Mouse (Mus musculus): ENCODE measurements around the gene Sept9.
"Not testable (repeated sequence)": the region's sequence is repeated elsewhere in the genome, so short reads cannot be mapped to it uniquely, and the experiment has no call there.

The Sept9 gene

DNA sequence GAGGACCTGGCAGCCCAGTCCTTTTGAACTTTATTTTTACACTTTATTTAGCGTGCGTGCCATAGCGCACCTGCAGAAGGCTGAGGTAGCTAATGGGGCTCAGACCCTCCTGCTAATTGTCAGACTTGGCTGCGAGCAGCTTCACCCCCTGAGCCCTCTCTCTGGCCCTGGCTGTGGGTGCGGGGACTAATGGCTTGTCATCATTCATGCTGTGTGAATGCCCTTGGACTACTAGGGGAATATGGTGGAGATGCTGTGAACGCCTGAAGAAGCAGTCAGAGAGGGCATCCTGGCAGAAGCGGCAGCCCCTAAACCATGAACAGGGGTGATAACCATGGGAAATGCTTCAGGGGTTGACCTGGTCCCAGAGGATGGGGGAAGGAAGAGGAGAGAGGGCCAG is 114.0 kb downstream of the Sept9 start:
- DNase-seq (ENCODE audit: inconsistent ontology term) = no peak

DNA sequence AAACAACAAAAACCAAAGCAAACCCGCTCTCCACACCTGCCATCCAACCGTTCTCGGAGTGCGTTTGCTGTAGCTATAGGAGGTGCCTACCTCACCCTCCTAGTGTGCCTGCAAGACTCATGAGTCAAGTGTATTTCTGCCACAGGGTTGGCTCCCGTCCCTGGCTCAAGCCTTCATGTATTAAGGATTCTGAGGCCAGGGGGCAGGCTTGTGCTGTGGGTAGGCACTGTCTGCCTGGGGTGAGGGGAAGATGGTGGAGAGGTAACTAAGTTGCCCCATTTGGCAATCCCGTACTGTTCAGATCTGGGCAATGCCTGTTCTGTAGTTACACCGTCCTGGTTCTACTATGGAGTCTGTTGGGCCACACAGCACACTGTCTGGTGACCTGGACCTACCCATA is 114.6 kb downstream of the Sept9 start:
- peak; percentile 50 for DNase-seq (ENCODE audit: inconsistent ontology term)

DNA sequence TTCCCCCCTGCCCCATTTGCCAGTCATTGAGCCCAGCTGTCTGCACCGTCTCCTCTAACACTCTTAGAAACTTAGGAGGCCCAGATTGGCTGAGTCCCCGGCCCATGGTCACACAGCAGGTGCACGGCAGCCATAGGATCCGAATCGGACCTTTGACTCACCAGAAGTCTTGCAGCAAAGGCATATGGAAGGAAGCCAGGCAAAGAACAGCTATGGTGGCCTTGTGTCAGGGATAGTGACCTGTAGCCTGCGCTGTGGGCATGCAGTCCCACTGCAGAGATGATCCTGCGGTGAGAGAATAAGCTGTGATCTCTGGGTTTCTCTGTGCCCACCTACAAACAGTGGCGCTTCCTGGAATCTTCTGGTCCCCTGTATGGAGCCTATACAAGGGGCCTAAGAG is 115.1 kb downstream of the Sept9 start:
- no peak for DNase-seq (ENCODE audit: inconsistent ontology term)

DNA sequence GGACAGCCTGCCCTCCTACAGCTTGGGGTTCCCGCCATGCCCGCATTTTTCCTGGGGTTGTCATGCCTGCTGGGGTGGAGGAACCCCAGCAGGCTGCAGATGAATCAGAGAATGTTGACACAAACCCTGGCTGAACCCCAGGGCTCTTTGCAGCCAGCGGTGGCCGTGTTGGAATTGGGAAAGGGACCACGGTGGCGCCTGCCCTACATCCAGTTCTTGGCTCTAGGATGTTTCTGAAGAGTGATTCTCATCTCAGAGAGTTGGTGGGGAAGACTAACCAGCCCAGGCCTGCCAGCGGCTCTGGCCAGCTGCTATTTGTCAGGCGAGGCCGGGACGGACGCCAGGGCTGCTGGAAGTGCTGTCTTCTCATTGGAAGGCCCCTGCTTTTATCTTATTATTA is 115.8 kb downstream of the Sept9 start:
- DNase-seq (ENCODE audit: inconsistent ontology term) = peak; percentile 94

DNA sequence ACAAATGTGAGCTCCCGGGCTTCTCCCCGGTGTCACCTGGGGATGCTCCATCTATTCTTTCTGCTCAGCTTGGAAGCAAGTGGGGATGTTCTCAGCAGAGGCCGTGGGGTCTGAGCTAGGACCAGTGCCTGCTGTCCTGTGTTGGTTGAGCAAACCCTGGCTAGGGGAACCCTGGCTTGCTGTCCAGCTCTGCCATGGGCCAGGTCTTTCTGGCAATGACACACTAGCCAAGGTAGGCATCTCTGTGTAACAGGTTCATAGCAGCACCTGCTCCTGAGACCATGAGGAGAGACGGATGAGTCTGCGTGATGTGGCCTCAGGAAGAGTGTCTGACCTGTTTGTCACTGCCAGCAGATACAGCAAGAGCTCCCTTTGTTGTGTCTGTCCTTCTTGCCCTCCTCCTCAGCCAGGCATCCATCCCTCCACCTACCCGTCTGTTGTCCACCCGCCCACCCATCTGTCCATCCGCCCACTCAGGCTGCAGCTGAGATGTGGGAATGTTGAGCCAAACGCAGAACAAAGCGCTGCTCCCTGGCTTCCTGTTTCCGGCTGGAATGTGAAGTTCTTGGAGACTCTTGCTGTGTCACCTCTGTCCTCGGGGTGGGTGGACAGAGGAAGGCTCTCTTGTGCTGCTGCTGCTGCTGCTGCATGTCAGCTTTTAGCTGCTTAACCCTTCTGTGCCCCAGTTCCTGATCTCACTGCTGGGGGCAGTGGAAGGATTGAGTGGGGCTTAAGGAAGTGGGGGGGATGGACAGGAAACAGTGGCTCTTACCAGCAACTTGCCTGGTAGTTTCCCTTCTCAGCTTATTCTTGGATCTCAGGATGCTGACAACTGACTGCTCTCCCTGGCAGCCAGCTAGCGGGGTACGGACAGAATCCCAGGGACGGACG is 117.2 kb downstream of the Sept9 start:
- DNase-seq (ENCODE audit: inconsistent ontology term) = peak; percentile 84

DNA sequence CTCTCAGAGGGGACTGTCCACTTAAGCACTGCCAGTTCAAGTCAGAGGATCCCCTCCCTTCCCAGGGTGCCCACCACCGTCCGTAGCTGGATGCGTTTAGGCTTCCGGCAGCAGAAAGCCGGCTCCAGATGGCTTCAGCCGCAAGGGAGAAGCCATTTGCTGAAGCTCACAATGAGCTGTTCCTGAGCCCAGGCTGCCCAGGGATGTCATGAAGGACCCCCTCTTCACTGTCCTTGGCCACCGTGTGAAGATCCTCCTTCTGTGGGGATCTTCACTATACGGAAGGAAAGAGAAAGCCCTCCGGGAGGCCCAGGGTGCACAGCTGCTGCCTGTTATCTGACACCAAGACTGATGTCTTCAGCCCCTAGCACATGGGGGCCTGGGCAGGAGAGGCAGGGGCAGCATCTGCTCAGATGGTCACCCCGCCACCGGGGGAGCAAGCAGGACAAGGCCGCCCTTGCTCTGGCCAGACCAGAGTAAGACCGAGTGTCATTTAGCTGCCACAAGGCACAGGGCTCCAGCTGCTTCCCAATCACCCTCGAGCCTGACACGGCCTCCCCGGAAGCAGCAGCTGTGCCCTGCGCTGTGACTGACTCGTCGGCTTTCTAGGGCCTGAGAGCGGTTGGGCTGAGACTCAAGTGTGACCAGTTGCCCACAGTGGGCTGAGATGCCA is 118.1 kb downstream of the Sept9 start:
- peak; percentile 47 for DNase-seq (ENCODE audit: inconsistent ontology term)

DNA sequence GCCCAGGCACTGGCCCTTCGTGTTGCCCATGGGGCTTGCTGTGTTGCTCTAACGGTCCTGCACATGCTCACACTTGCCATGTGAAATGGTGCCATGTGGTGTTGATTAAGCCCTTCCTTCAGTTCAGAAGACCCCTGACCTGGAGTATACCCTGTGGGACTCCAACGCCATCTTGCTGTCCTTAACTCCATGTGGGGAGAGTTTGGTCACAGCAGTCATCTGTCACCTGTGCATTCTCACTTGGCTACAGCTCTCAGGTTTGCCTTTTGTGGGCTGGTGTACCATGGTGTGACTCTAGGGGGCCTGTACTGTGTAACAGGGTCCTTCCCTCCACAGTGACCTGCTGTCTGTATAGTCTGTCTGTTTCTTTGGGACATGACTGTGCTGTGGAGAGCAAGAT is 118.7 kb downstream of the Sept9 start:
- no peak for DNase-seq (ENCODE audit: inconsistent ontology term)

DNA sequence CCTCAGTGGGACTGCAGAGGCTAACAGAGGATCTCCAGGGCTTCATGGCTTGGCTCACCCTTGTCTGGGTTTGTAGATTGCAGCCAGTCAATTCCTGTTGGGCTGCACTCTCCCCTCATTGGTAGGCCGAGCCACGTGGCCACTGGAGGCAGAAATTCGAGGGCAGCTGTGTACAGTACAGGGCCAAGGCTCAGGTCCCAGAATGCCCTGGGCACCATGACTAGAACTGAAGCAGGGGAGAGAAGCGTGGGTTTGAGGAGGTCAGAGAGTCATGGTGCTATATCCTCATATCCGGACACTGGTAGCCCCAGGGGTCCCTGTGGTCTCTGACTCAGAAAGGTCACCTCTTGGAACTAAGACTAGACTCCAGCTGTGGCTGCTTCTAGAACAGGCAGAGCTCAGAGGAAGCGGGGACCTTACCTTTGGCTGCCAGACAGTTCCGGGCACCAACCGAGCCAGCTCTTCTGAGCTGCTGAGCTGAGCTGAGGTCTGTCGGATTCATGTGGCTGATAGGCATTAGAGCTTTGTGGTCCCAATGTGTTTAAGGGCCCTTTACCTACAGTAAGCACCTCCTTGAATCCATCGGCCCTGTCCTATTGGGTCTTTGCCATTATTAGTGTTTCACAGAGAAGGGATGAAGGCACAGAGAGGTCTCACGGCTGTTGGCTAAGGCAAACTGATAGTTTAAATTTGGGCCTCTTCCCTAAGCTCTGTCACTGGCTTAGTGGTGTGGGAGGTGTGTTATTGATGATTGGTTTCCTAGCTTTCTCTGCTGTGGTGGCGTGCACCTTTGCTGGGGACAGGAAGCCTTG is 119.5 kb downstream of the Sept9 start:
- peak; percentile 62 for DNase-seq (ENCODE audit: inconsistent ontology term)

DNA sequence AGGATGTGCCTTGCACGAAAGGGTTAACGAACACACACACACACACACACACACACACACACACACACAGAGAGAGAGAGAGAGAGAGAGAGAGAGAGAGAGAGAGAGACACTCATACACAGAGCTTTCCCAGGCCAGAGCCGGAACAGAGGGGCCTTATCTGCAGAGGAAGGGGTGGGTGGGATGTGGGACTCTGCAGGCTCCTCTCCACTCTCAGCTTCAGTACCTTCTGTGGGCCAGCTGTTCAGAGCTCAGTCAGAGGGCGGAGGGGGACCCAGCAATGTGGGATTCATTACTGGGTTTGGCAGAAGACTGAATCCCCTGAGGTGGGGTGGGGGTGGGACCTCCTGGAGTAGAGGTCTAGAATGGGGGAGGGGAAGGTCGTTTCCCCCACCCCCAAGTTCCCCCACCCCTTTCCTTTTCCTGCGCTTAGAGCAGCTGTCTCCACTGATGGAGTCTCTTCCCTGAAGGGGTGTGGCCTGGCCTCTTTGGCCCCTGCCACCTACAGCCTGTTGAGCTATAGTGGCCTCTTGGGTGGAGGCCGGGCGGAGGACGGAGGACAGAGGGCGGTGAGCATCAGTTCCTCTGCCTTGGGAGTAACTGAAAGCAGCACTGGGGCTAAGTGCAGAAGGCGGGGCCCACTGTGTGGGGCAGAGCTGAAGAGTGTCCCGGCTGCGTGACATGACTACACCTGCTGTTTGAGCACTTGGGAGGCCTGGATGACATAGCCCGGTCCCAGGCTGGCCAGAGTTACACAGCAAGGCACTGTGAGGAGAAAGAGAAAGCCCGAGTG is 120.3 kb downstream of the Sept9 start:
- no peak for DNase-seq (ENCODE audit: inconsistent ontology term)

DNA sequence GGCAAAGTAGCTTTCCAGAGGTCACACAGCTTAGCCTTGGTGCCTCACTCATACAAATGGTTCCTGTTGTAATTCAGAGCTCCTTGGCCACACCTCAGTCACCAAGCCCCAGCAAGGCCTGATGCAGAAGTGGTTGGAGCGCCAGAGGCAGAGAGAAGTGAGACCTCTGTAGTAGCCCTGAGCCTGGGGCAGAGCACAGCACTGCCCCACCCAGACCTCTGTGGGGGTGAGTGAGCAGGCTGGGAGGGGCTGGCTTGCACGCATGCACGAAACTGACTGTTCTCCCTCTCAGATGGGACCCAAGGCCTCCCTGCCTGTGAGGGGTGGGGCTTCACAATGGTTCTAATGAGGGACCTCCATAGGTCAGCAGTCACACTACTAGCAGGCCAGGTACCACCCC is 121.0 kb downstream of the Sept9 start:
- no peak for DNase-seq (ENCODE audit: inconsistent ontology term)

DNA sequence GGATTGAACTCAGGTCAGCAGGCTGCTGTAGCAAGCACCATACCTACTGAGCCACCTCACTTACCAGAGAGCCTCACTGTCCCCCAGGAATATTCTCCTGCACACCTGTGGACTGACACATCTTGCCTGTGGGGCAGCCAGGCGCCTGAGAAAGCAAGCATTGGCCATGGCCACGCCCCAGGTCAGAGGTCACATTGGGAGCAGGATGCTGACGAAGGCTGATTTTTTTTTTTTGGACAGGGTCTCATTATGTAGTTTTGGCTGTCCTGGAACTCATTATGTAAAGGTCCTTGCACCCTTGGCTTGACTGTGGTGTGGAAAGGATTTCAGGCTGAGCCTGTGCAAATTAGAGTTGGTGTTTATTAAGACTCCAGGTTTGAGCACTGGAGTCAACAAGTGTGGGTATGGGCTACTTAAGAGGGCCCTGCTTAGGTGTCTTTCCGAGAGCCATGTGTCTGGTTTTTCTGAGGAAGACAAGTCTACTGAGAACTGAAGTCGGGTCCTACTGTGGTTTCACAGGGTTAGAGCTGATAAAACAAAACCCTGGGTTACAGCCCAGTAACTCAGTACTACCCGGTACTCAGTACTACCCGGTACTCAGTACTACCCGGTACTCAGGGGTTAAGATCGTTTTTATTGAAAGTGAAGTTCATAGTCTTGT is 122.0 kb downstream of the Sept9 start:
- DNase-seq (ENCODE audit: inconsistent ontology term) = no peak

DNA sequence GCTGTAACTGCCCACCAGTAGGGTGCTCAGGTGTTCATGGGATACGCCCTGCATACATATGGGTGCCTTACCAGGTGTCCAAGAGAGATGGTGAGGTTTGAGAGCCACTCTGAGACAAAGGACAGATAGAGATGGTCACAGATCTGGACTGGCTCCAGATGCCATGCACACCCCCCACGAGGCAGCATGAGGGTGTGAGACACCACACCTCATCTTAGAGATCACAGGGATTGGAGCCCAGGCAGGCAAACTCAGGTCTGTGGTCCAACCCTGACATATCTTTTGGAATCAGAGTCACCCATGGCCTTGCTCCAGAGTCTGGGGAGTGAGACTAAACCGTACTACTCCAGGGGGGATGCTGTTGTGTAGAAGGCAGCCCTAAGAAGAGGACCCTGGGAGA is 122.8 kb downstream of the Sept9 start:
- no peak for DNase-seq (ENCODE audit: inconsistent ontology term)

DNA sequence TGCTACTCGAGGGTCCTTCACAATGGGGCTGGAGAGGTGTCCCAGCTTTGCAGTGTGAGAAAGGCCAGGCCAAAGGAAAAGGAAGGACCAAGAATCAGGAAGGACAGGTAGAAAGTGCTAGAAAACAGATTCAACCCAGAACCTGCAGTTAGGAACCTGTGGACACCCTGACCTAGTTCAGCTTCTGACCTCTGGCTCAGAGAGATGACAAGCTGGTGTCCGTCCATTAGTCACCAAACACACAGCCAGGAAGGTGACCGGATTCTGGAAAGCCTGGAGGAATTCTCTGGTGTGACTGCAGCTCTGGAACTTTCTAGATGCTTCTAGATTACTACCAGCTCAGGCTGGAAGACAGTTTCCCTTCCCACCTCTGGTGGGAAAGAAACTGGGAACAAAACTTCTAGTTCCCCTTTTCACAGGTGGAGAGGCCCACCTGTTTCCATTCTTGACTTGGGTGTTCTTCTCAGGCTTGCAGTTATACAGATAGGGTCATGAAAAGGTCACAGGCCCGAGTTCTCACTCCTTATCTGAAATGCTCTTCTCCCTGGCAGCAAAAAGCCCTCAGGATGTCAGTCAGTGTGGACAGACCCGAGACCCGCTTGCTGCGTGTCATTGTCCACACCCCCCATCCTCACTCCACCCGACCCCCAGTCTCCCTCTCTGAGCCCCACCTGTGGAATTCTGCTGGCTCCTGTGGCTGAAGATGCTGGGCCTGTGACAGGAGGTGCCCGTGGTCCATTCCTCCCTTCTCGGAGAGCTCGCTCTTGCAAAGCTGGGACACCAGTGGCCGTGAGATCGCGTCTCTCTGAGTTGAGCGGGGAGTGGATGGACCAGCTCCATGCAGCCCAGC is 123.5 kb downstream of the Sept9 start:
- no peak for DNase-seq (ENCODE audit: inconsistent ontology term)

DNA sequence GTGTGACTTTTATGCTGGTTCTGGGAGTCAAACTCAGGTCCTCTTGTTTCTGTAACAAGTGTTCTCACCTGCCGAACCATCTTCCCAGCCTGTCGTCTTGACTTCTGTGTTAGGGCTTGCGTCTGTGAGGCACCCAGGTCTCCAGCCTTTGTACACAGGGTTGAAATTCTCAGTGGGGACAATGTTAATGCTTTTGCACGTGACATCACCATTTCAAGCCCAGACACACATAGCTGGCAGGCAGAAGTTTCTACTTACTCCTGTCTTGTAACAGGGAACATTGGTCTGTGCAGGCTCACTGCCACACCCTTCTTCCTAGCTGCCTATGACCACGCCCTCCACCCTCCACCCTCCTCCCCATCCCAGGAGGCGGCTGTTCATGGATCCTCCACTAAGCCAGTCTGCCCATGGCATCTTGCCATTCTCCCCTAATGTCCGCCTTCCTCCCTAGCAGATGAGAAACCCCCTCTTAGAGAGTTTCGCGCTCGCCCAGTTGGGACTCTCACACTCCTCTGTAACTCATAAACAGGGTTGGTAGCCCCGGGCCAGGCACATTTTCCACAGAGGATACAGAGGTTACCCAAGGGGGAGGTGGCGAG is 124.6 kb downstream of the Sept9 start:
- no peak for DNase-seq (ENCODE audit: inconsistent ontology term)

DNA sequence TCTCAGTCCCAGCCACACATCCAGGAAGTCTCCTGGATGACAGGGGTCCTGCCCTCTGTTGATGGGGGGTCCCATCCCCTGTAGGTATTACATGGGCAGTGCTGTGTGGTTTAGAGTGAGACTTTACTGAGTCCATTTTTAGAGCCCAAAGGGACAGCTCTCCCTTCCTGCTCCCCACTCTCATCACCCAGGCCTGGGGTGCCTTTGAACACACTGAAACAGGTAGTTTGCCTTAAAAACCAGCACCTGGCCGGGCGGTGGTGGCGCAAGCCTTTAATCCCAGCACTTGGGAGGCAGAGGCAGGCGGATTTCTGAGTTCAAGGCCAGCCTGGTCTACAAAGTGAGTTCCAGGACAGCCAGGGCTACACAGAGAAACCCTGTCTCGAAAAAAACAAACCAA is 125.3 kb downstream of the Sept9 start:
- not testable (repeated sequence) for DNase-seq (ENCODE audit: inconsistent ontology term)

DNA sequence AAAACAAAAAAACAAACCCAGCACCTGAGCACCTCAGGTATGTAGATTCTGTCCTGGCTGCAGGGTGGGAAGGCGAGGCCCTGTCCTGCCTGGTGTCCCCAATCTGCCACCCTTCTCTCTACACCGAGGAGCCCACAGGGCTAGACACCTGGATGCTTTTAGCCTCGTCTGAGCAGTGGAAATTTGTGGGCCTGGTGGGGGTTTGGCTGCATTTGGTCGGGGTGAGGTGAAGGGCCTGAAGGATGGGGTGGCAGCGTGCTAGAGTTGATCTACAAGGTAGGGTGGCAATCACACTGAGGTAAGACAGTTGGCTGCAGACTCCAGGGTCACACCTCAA is 125.6 kb downstream of the Sept9 start:
- DNase-seq (ENCODE audit: inconsistent ontology term) = no peak

DNA sequence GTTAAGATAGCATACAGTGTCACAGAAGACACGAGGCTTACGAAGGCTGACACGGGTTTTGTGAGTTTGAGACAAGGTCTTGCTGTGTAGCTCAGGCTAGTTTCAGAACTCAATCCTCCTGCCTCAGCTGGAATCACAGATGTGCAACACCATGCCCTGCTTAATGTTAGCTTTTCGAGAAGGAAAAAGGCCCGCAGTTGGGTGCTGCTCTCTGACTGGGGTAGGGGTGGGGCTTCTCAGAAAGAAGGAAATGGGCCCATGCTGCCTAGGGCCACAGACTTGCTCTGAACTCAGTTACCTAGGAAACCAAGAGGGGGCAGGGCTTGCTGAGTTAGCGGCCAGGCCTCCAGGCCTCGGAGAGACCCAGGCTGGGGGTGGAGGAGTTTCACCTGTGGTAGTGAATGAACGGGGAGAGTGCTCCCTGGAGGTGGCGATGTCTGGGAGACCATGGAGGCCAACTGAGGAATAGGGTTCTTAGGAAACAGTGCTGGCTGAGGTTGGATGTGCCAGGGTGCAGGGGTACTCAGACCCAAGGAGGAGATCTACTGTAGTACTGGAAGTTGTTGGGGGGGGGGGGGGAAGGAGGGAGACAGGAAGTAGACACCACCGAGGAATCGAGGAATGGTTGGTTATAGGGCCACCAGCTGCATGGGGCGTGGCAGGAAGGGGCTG is 126.1 kb downstream of the Sept9 start:
- DNase-seq (ENCODE audit: inconsistent ontology term) = no peak

DNA sequence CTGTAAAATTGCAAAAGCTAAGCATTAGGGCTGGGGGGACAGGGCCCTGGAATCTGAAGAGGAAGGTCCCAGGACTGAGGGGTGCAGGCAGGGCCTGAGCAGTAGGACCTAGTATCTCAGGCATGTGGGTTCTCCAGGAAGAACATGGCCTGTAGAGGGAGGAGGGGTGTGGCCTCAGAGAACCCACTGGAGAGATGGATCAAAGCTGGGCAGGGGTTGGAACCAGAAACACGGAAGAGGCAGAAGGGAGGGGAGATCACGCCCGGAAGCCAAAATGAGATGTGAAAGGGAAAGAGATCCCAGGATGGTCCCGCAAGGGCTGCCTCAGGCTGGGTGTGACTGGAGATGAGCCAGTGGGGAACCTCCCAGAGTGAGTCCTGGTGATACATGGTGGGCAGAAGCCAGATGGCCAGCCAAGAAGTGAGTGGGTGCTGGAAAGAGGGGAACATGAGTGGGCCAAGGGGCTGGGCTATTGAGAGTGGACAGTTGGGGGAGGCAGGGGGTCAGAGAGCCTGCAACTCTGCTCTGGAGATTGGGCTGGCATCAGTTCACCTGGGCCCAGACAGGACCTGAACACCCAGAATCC is 126.8 kb downstream of the Sept9 start:
- DNase-seq (ENCODE audit: inconsistent ontology term) = no peak
